Mouse (Mus musculus): Measurements from ENCODE around the gene Gpx4.
A peak's percentile ranks its signal among the peaks of the same experiment; 100 is the strongest.
"Not testable (repeated sequence)": the region's sequence is repeated elsewhere in the genome, so short reads cannot be mapped to it uniquely, and the experiment has no call there.

The Gpx4 gene

GRCm38 (mm10) chr10:80023758-80024157, 23.2 kb upstream of the Gpx4 start:
- no peak for DNase-seq (ENCODE audit: low spot score in 2 of 2)

GRCm38 (mm10) chr10:80024229-80025043, 22.5 kb upstream of the Gpx4 start:
- no peak for DNase-seq (ENCODE audit: low spot score in 2 of 2)

- DNase-seq (ENCODE audit: low spot score in 2 of 2), result no peak
Observed at GRCm38 (mm10) chr10:80025044-80025347, 22.0 kb upstream of the Gpx4 start.

GRCm38 (mm10) chr10:80025463-80025862, 21.5 kb upstream of the Gpx4 start:
- DNase-seq (ENCODE audit: low spot score in 2 of 2), result no peak

GRCm38 (mm10) chr10:80025889-80026288, 21.1 kb upstream of the Gpx4 start:
- no peak for DNase-seq (ENCODE audit: low spot score in 2 of 2)

- no peak for DNase-seq (ENCODE audit: low spot score in 2 of 2)
Observed at GRCm38 (mm10) chr10:80027681-80028520, 19.1 kb upstream of the Gpx4 start.

GRCm38 (mm10) chr10:80028521-80028846, 18.5 kb upstream of the Gpx4 start:
- no peak for DNase-seq (ENCODE audit: low spot score in 2 of 2)

GRCm38 (mm10) chr10:80030191-80030590, 16.8 kb upstream of the Gpx4 start:
- DNase-seq (ENCODE audit: low spot score in 2 of 2), result no peak

GRCm38 (mm10) chr10:80030736-80031135, 16.2 kb upstream of the Gpx4 start:
- no peak for DNase-seq (ENCODE audit: low spot score in 2 of 2)

- peak; percentile 75 to 77 for DNase-seq (ENCODE audit: low spot score in 2 of 2)
Observed at GRCm38 (mm10) chr10:80032799-80033480, 14.0 kb upstream of the Gpx4 start.

GRCm38 (mm10) chr10:80033511-80034391, 13.2 kb upstream of the Gpx4 start:
- no peak for DNase-seq (ENCODE audit: low spot score in 2 of 2)

GRCm38 (mm10) chr10:80035148-80035547, 11.8 kb upstream of the Gpx4 start:
- no peak for DNase-seq (ENCODE audit: low spot score in 2 of 2)

- DNase-seq (ENCODE audit: low spot score in 2 of 2), result no peak
Observed at GRCm38 (mm10) chr10:80035686-80036085, 11.3 kb upstream of the Gpx4 start.

- no peak for DNase-seq (ENCODE audit: low spot score in 2 of 2)
Observed at GRCm38 (mm10) chr10:80036832-80037231, 10.1 kb upstream of the Gpx4 start.

- DNase-seq (ENCODE audit: low spot score in 2 of 2), result peak; percentile 97
Observed at GRCm38 (mm10) chr10:80039559-80039979, 7.4 kb upstream of the Gpx4 start, which contains the start of gene Polr2e. Polr2e (minus strand) TSS chr10:80039795.

- not testable (repeated sequence) for DNase-seq (ENCODE audit: low spot score in 2 of 2)
Observed at GRCm38 (mm10) chr10:80041409-80042060, 5.4 kb upstream of the Gpx4 start.

- no peak for DNase-seq (ENCODE audit: low spot score in 2 of 2)
Observed at GRCm38 (mm10) chr10:80044087-80044486, 2.9 kb upstream of the Gpx4 start.

GRCm38 (mm10) chr10:80045364-80045763, 1.6 kb upstream of the Gpx4 start:
- not testable (repeated sequence) for DNase-seq (ENCODE audit: low spot score in 2 of 2)

GRCm38 (mm10) chr10:80045766-80046165, 1.2 kb upstream of the Gpx4 start:
- no peak for DNase-seq (ENCODE audit: low spot score in 2 of 2)

GRCm38 (mm10) chr10:80048396-80048795, 1.4 kb downstream of the Gpx4 start:
- no peak for DNase-seq (ENCODE audit: low spot score in 2 of 2)

- no peak for DNase-seq (ENCODE audit: low spot score in 2 of 2)
Observed at GRCm38 (mm10) chr10:80048834-80049233, 1.9 kb downstream of the Gpx4 start.

Measured in urinary bladder, postnatal 36 days (tissue).